Comparison of ENCODE assay signal across 29 mouse cellular contexts in the genomic region with DNA sequence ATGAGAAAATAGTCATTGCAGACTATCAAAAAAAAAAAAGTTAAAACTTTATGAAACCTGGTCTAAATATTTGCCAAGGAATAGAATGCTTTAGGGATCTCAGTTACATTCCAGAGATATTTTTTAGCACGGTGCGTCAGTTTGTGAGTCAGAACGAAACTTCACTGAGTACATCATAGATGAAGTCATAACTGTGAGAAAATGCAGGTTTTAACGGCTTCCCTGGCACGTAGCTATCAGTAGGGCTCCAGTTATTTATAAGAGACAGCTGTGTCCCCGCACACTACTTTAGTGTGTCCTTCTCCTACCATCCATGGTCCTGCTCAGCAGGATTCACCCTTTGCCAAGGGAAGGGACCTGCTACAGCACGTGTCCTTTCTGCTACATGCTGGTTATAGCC. TPM values are rescaled to one million over a fixed set of nuclear protein-coding genes. Genes with fewer than 3 reads are reported as not detected.
DNase-seq lines count a peak whose midpoint lies in the region; ATAC-seq lines count a peak whose summit lies in the region.
"Had no signal": no experiment of that assay in that cellular context is flagged by ENCODE, and none has a peak within 500 bp of the region (broad histone marks: within the 10 kb centered on the region; RNA-seq: fewer than 3 reads in every experiment).

No protein-coding gene starts in this region.

- no peak overlapping the region for H3K4me2 ChIP-seq in hindbrain, embryonic 13.5 days
- no peak overlapping the region for H3K4me2 ChIP-seq in hindbrain, embryonic 12.5 days (replicated peaks)
- H3K4me2 ChIP-seq: embryonic facial prominence, embryonic 15.5 days; forebrain, embryonic 13.5 days; heart, embryonic 13.5 days; lung, embryonic 14.5 days; midbrain, embryonic 15.5 days had no signal

- no peaks in the 10 kb centered on the region for H3K27me3 ChIP-seq in hindbrain, embryonic 13.5 days
- H3K27me3 ChIP-seq in hindbrain, embryonic 12.5 days = no peaks in the 10 kb centered on the region
- H3K27me3 ChIP-seq: embryonic facial prominence, embryonic 15.5 days; forebrain, embryonic 13.5 days; heart, embryonic 13.5 days; midbrain, embryonic 15.5 days had no signal

- no peak overlapping the region for H3K4me3 ChIP-seq in hindbrain, embryonic 13.5 days
- H3K4me3 ChIP-seq in hindbrain, embryonic 12.5 days = no peak overlapping the region
- H3K4me3 ChIP-seq: embryonic facial prominence, embryonic 10.5 days; embryonic facial prominence, embryonic 15.5 days; forebrain, embryonic 13.5 days; heart, embryonic 13.5 days; midbrain, embryonic 10.5 days; midbrain, embryonic 15.5 days had no signal

- ATAC-seq in hindbrain, embryonic 13.5 days (ENCODE audit: low FRiP score) = no peak
- no peak for ATAC-seq in hindbrain, embryonic 12.5 days (ENCODE audit: low FRiP score)
- ATAC-seq: forebrain, embryonic 13.5 days; intestine, embryonic 16.5 days had no signal

- 70% methylated on average over 7 of the region's 7 CpGs for WGBS in hindbrain, embryonic 13.5 days
- WGBS in hindbrain, embryonic 12.5 days = 76% methylated on average over 7 of the region's 7 CpGs

- DNase-seq in right cerebral cortex, postnatal 25 days = peak; percentile 33
- DNase-seq in right cerebral cortex, postnatal 4 days = no peak
- peak; percentile 67 for DNase-seq in brain, adult 2 months (ENCODE audit: low read depth, low spot score)
- no peak for DNase-seq in thymus, postnatal 10 days (ENCODE audit: low spot score in 2 of 2)
- no peak for DNase-seq in cerebellum, postnatal 36 days
- no peak for DNase-seq in ovary, postnatal 14 days (ENCODE audit: low spot score)
- DNase-seq: adrenal gland, postnatal 14 days; cerebellum, adult 11-12 months; cerebellum, adult 9-11 months; gastrocnemius, postnatal 25 days; heart, adult 18-20 months; heart, postnatal 10 days; kidney, adult 9 months; kidney, postnatal 10 days; layer of hippocampus, adult 9-11 months; liver; lung, embryonic 14.5 days; lung, postnatal 14 days; thymus, postnatal 25 days had no signal

- H3K4me1 ChIP-seq in hindbrain, embryonic 13.5 days (replicated peaks) = peaks cover 82% of the 10 kb centered on the region
- peaks cover 79% of the 10 kb centered on the region for H3K4me1 ChIP-seq in hindbrain, embryonic 12.5 days

- no peak overlapping the region for H3K9ac ChIP-seq in hindbrain, embryonic 13.5 days
- no peak overlapping the region for H3K9ac ChIP-seq in hindbrain, embryonic 12.5 days
- H3K9ac ChIP-seq: embryonic facial prominence, embryonic 15.5 days; forebrain, embryonic 13.5 days; heart, embryonic 13.5 days; liver, embryonic 14.5 days; lung, embryonic 14.5 days; midbrain, embryonic 15.5 days had no signal

- peaks cover 2% of the 10 kb centered on the region for H3K36me3 ChIP-seq in hindbrain, embryonic 13.5 days
- H3K36me3 ChIP-seq in hindbrain, embryonic 12.5 days = 0 out of 2 replicates have a peak, but pooled peaks cover 5% of the 10 kb centered on the region
- H3K36me3 ChIP-seq: embryonic facial prominence, embryonic 15.5 days; heart, embryonic 13.5 days; midbrain, embryonic 15.5 days had no signal

- H3K9me3 ChIP-seq in hindbrain, embryonic 13.5 days = no peaks in the 10 kb centered on the region
- no peaks in the 10 kb centered on the region for H3K9me3 ChIP-seq in hindbrain, embryonic 12.5 days (replicated peaks)
- H3K9me3 ChIP-seq: embryonic facial prominence, embryonic 10.5 days; embryonic facial prominence, embryonic 15.5 days; forebrain, embryonic 13.5 days; heart, embryonic 13.5 days; midbrain, embryonic 10.5 days; midbrain, embryonic 15.5 days had no signal

- peak overlapping the region; percentile 30; the same call in 1 of the 2 replicates for H3K27ac ChIP-seq in hindbrain, embryonic 13.5 days
- H3K27ac ChIP-seq in hindbrain, embryonic 12.5 days = no peak overlapping the region
- H3K27ac ChIP-seq: embryonic facial prominence, embryonic 10.5 days; embryonic facial prominence, embryonic 15.5 days; forebrain, embryonic 13.5 days; heart, embryonic 13.5 days; liver, embryonic 14.5 days; midbrain, embryonic 10.5 days; midbrain, embryonic 15.5 days had no signal

RNA-seq across cellular contexts. Expression of gene Basp1, which starts 44.0 kb away (rescaled TPM):
- 202 and 215 TPM in 2 replicates for polyA plus RNA-seq in hindbrain, embryonic 13.5 days (2015; fragmentation: Nextera tagmentation; extraction: Ambion mirVana)
- 381 and 469 TPM in 2 replicates for polyA plus RNA-seq in hindbrain, embryonic 12.5 days (2016; fragmentation: Nextera tagmentation; extraction: Ambion mirVana)

Comparison
In these comparisons a context has a peak if more than half of its experiments do, and no peak if none do; other contexts are left out.
1. DNase-seq: peak in right cerebral cortex, postnatal 25 days (single experiment) and brain, adult 2 months (single experiment); none in right cerebral cortex, postnatal 4 days (single experiment), thymus, postnatal 10 days (0 of 2), cerebellum, postnatal 36 days (0 of 2) and ovary, postnatal 14 days (single experiment).